Mouse (Mus musculus) mesoderm, embryonic 11.5 days (tissue): ENCODE results near the gene Adora3.

Experiments
- DNase-seq: peaks from one replicate; pipeline ENCODE4 v3.0.0-alpha.2; 2012; ENCODE audit warnings: low read depth, low spot score

The Adora3 gene

GRCm38 (mm10) chr3:105932240-105933071 lies 61.8 kb downstream of the Adora3 start, which contains the start of gene I830077J02Rik:
Gene I830077J02Rik, minus strand, starts transcription at chr3:105932664.
- DNase-seq: no peak

- DNase-seq: no peak
Observed at GRCm38 (mm10) chr3:105933926-105934325, 63.3 kb downstream of the Adora3 start.

- DNase-seq: no peak
Observed at GRCm38 (mm10) chr3:105935033-105935432, 64.4 kb downstream of the Adora3 start.

GRCm38 (mm10) chr3:105936111-105936510 lies 65.5 kb downstream of the Adora3 start:
- DNase-seq: no peak

GRCm38 (mm10) chr3:105951348-105951747 lies 80.7 kb downstream of the Adora3 start:
- DNase-seq: no peak

- DNase-seq: no peak
Observed at GRCm38 (mm10) chr3:105957235-105957634, 86.6 kb downstream of the Adora3 start.

- no peak for DNase-seq
Observed at GRCm38 (mm10) chr3:105958204-105958603, 87.5 kb downstream of the Adora3 start.
